In the genomic region with DNA sequence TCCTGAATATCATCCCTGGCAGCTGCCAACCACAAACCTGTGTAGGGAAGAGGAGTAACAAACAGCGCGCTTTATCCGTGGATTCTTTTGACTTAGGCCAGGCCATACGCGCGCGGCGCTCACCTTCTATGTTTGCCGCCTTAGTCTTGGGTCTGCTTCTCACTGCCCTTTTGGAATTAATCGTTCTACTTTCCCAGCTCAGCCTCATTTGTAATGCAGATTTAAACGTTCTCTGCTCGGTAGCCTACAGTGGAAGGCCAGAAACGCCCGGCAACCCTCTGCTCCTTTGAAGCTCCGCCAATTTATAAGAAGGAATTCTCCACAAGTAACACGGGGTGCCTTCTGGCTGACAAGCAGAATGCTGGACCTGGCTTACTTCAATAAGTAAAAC, we compare ENCODE assay signal across 9 mouse cellular contexts. TPM values are rescaled to one million over a fixed set of nuclear protein-coding genes. Genes with fewer than 3 reads are reported as not detected.
DNase-seq lines count a peak whose midpoint lies in the region; ATAC-seq lines count a peak whose summit lies in the region.
"Had no signal": no experiment of that assay in that cellular context is flagged by ENCODE, and none has a peak within 500 bp of the region (broad histone marks: within the 10 kb centered on the region; RNA-seq: fewer than 3 reads in every experiment).

No protein-coding gene starts in this region.

- H3K9me3 ChIP-seq in heart, embryonic 11.5 days (replicated peaks; ENCODE audit: control insufficient read depth, low read length) = no peaks in the 10 kb centered on the region
- no peaks in the 10 kb centered on the region for H3K9me3 ChIP-seq in intestine, embryonic 14.5 days (ENCODE audit: control insufficient read depth, low read length)
- no peaks in the 10 kb centered on the region for H3K9me3 ChIP-seq in midbrain, embryonic 13.5 days

- no peak overlapping the region for H3K27ac ChIP-seq in heart, embryonic 11.5 days (ENCODE audit: low read depth, low read length)
- H3K27ac ChIP-seq in intestine, embryonic 14.5 days (ENCODE audit: low read depth) = no peak overlapping the region
- H3K27ac ChIP-seq in midbrain, embryonic 13.5 days = peak overlapping the region; percentile 48; the same call in 1 of the 2 replicates
- H3K27ac ChIP-seq: liver, embryonic 14.5 days had no signal

- H3K4me1 ChIP-seq in heart, embryonic 11.5 days (ENCODE audit: control insufficient read depth, insufficient read depth, low read length) = 0 out of 2 replicates have a peak, but pooled peaks cover 7% of the 10 kb centered on the region
- peaks cover 4% of the 10 kb centered on the region for H3K4me1 ChIP-seq in intestine, embryonic 14.5 days (replicated peaks; ENCODE audit: control insufficient read depth, insufficient read depth, low read length)
- H3K4me1 ChIP-seq in midbrain, embryonic 13.5 days (replicated peaks) = peaks cover 18% of the 10 kb centered on the region

- intact Hi-C loops in heart, postnatal 36 days (cut with DNase I) = no loop called here

- ATAC-seq in heart, embryonic 11.5 days (replicated peaks; ENCODE audit: insufficient number of reproducible peaks, low FRiP score, low TSS enrichment) = no peak
- ATAC-seq in intestine, embryonic 14.5 days (replicated peaks; ENCODE audit: low FRiP score, low TSS enrichment, low read depth) = 0 out of 2 replicates have a peak, but pooled peaks have one; percentile 27
- ATAC-seq in midbrain, embryonic 13.5 days = peak; percentile 87

- H3K4me3 ChIP-seq in heart, embryonic 11.5 days (ENCODE audit: low read depth, low read length) = peak overlapping the region; percentile 24
- 0 out of 2 replicates have a peak overlapping the region, but pooled peaks have one; percentile 10 for H3K4me3 ChIP-seq in intestine, embryonic 14.5 days (ENCODE audit: low read depth, low read length)
- H3K4me3 ChIP-seq in midbrain, embryonic 13.5 days (replicated peaks) = peak overlapping the region; percentile 26

- peak overlapping the region; percentile 36; the same call in 1 of the 2 replicates for H3K9ac ChIP-seq in heart, embryonic 11.5 days (ENCODE audit: low read depth, low read length)
- H3K9ac ChIP-seq in intestine, embryonic 14.5 days (ENCODE audit: low read length) = no peak overlapping the region
- H3K9ac ChIP-seq in midbrain, embryonic 13.5 days (replicated peaks) = no peak overlapping the region
- H3K9ac ChIP-seq: liver, embryonic 14.5 days had no signal

- peak overlapping the region; percentile 57 for H3K4me2 ChIP-seq in heart, embryonic 11.5 days
- peak overlapping the region; percentile 38 for H3K4me2 ChIP-seq in intestine, embryonic 14.5 days (ENCODE audit: low read length)
- peak overlapping the region; percentile 56 for H3K4me2 ChIP-seq in midbrain, embryonic 13.5 days (replicated peaks)

- peaks cover 9% of the 10 kb centered on the region for H3K27me3 ChIP-seq in heart, embryonic 11.5 days (ENCODE audit: control insufficient read depth, insufficient read depth, low read length)
- H3K27me3 ChIP-seq in intestine, embryonic 14.5 days (replicated peaks; ENCODE audit: control insufficient read depth, insufficient read depth, low read length) = peaks cover 5% of the 10 kb centered on the region; the same call in 1 of the 2 replicates
- H3K27me3 ChIP-seq in midbrain, embryonic 13.5 days = peaks cover 18% of the 10 kb centered on the region

- no peak for DNase-seq in heart, postnatal 36 days
- peak; percentile 70 for DNase-seq in embryo, embryonic 11 days
- no peak for DNase-seq in intestine, embryonic 14.5 days (ENCODE audit: low spot score)
- no peak for DNase-seq in thymus, postnatal 4 days
- no peak for DNase-seq in gastrocnemius, adult 18-20 months (ENCODE audit: low spot score)
- DNase-seq in adrenal gland, postnatal 10 days = no peak

- no peaks in the 10 kb centered on the region for H3K36me3 ChIP-seq in heart, embryonic 11.5 days (ENCODE audit: control insufficient read depth, insufficient read depth, low read length)
- no peaks in the 10 kb centered on the region for H3K36me3 ChIP-seq in intestine, embryonic 14.5 days (ENCODE audit: control insufficient read depth, insufficient read depth, low read length)
- H3K36me3 ChIP-seq in midbrain, embryonic 13.5 days = no peaks in the 10 kb centered on the region

- 12% methylated on average over 16 of the region's 16 CpGs for WGBS in heart, embryonic 11.5 days (ENCODE audit: insufficient replicate concordance)
- WGBS in intestine, embryonic 14.5 days = 7% methylated on average over 16 of the region's 16 CpGs
- 2% methylated on average over 16 of the region's 16 CpGs for WGBS in midbrain, embryonic 13.5 days

RNA-seq across cellular contexts. Expression of a gene that starts 45.3 kb away (rescaled TPM):
- 0.68 and 0.72 TPM in 2 replicates for polyA plus RNA-seq in heart, embryonic 11.5 days (2014; fragmentation: Nextera tagmentation; extraction: Ambion mirVana)
- total RNA-seq in heart, postnatal 36 days (2021) = not detected
- 0.27 and 0.54 TPM in 2 replicates for polyA plus RNA-seq in intestine, embryonic 14.5 days (2014; fragmentation: Nextera tagmentation; extraction: Ambion mirVana)
- polyA plus RNA-seq in midbrain, embryonic 13.5 days (2015; fragmentation: Nextera tagmentation; extraction: Ambion mirVana) = 2.5 and 3.3 TPM in 2 replicates
- total RNA-seq in gastrocnemius, adult 18-20 months (2021) = not detected
- total RNA-seq in adrenal gland, postnatal 10 days (2021) = 1 to 10 TPM in 1 of 2 experiments, under 1 TPM in 1; 0.45 to 1.2 TPM
- polyA plus RNA-seq: liver, embryonic 14.5 days had no signal
